Mouse (Mus musculus): ENCODE data around the gene Shf. TPM values are rescaled to one million over a fixed set of nuclear protein-coding genes. Genes with fewer than 3 reads are reported as not detected.
A peak's percentile ranks its signal among the peaks of the same experiment; 100 is the strongest.
"Not testable (repeated sequence)": the region's sequence is repeated elsewhere in the genome, so short reads cannot be mapped to it uniquely, and the experiment has no call there.

The Shf gene
- polyA plus RNA-seq, 1 experiment from 2014 or later = 17.9 TPM

GRCm38 (mm10) chr2:122346164-122346563 lies 22.8 kb downstream of the Shf start:
- H3K36me3 ChIP-seq (replicated peaks; ENCODE audit: control insufficient read depth, insufficient read depth); H3K27ac ChIP-seq; H3K4me3 ChIP-seq (replicated peaks; ENCODE audit: low read length); ATAC-seq (ENCODE audit: low FRiP score); H3K9ac ChIP-seq; H3K27me3 ChIP-seq (ENCODE audit: control insufficient read depth, insufficient read depth, low read length); DNase-seq (ENCODE audit: low spot score); H3K9me3 ChIP-seq (ENCODE audit: control insufficient read depth, low read length); H3K4me2 ChIP-seq (replicated peaks): not testable (repeated sequence)
- H3K4me1 ChIP-seq (replicated peaks; ENCODE audit: control insufficient read depth, insufficient read depth, low read length) = peaks cover 25% of the 10 kb centered on the region
- WGBS = 87% methylated on average over 6 of the region's 6 CpGs

- ATAC-seq (ENCODE audit: low FRiP score) (no peak), DNase-seq (ENCODE audit: low spot score) (no peak)
- Histone ChIP-seq H3K36me3 (replicated peaks; ENCODE audit: control insufficient read depth, insufficient read depth) (no peaks in the 10 kb centered on the region), H3K4me3 (replicated peaks; ENCODE audit: low read length) (no peak overlapping the region), H3K4me2 (replicated peaks) (no peak overlapping the region), H3K9ac (no peak overlapping the region), H3K9me3 (ENCODE audit: control insufficient read depth, low read length) (no peaks in the 10 kb centered on the region), H3K27me3 (ENCODE audit: control insufficient read depth, insufficient read depth, low read length) (no peaks in the 10 kb centered on the region), H3K4me1 (replicated peaks; ENCODE audit: control insufficient read depth, insufficient read depth, low read length) (peaks cover 21% of the 10 kb centered on the region), H3K27ac (no peak overlapping the region)
- 81% methylated on average over 6 of the region's 6 CpGs for WGBS
Observed at GRCm38 (mm10) chr2:122345106-122345893, 23.7 kb downstream of the Shf start.

- 62% methylated on average over 21 of the region's 21 CpGs for WGBS
- H3K27ac ChIP-seq = no peak overlapping the region
- H3K4me2 ChIP-seq (replicated peaks) = peak overlapping the region; percentile 27
- ATAC-seq (ENCODE audit: low FRiP score) (no peak; the same call in 1 of the 2 replicates), DNase-seq (ENCODE audit: low spot score) (no peak)
- no peak overlapping the region for H3K9ac ChIP-seq
- H3K4me1 ChIP-seq (replicated peaks; ENCODE audit: control insufficient read depth, insufficient read depth, low read length) = no peaks in the 10 kb centered on the region
- no peaks in the 10 kb centered on the region for H3K27me3 ChIP-seq (ENCODE audit: control insufficient read depth, insufficient read depth, low read length)
- H3K9me3 ChIP-seq (ENCODE audit: control insufficient read depth, low read length) = no peaks in the 10 kb centered on the region
- no peak overlapping the region for H3K4me3 ChIP-seq (replicated peaks; ENCODE audit: low read length)
- no peaks in the 10 kb centered on the region for H3K36me3 ChIP-seq (replicated peaks; ENCODE audit: control insufficient read depth, insufficient read depth)
Observed at GRCm38 (mm10) chr2:122337291-122337690, 31.7 kb downstream of the Shf start.

DNA sequence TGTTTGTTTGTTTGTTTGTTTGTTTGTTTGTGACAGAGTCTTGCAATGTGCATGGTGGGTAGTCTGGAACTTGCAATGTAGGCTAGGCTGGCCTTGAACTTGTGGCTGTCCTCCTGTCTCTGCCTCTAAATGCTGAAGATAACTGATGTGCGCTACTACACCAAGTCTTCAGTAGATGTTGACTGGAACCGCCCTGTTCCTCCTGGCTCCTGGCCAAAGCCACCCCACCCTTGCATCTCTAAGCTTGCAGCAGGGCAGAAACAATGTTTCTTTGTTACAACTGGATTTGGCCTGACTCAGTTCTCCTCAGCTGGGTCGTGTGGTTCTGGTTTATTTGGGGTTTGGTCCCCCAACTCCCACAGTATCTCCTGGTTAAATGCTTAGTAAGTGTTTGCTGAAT lies 34.8 kb downstream of the Shf start:
- Histone ChIP-seq H3K4me1 (replicated peaks; ENCODE audit: control insufficient read depth, insufficient read depth, low read length) (no peaks in the 10 kb centered on the region), H3K9me3 (ENCODE audit: control insufficient read depth, low read length) (no peaks in the 10 kb centered on the region), H3K4me3 (replicated peaks; ENCODE audit: low read length) (no peak overlapping the region), H3K36me3 (replicated peaks; ENCODE audit: control insufficient read depth, insufficient read depth) (no peaks in the 10 kb centered on the region), H3K4me2 (replicated peaks) (no peak overlapping the region), H3K27me3 (ENCODE audit: control insufficient read depth, insufficient read depth, low read length) (no peaks in the 10 kb centered on the region), H3K27ac (no peak overlapping the region), H3K9ac (no peak overlapping the region)
- DNase-seq (ENCODE audit: low spot score) (no peak), ATAC-seq (ENCODE audit: low FRiP score) (no peak)
- WGBS = 53% methylated on average over 3 of the region's 3 CpGs

DNA sequence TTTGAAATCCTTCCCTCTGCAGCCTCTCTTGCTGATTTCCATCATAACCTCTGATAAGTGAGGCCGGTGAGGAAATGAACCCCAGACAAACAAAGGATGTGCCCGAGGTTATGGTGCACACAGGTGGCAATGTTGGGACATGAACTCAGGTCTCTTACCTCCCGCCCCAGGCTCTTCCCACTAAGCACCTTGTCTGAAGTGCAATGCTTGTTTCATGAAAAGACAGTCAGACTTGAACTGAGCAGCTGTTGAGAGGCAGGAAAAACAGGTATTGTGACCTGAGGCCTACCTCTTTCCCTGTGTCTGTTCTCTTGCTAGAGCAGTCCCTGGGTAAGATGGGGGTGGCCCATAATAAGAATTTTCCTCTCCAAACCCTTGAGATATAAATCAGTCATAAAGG lies 36.7 kb downstream of the Shf start:
- H3K27me3 ChIP-seq (ENCODE audit: control insufficient read depth, insufficient read depth, low read length) = no peaks in the 10 kb centered on the region
- DNase-seq (ENCODE audit: low spot score) (no peak), ATAC-seq (ENCODE audit: low FRiP score) (no peak)
- no peak overlapping the region for H3K9ac ChIP-seq
- H3K9me3 ChIP-seq (ENCODE audit: control insufficient read depth, low read length) = no peaks in the 10 kb centered on the region
- H3K4me3 ChIP-seq (replicated peaks; ENCODE audit: low read length) = no peak overlapping the region
- no peak overlapping the region for H3K27ac ChIP-seq
- 89% methylated on average over 3 of the region's 3 CpGs for WGBS
- no peak overlapping the region for H3K4me2 ChIP-seq (replicated peaks)
- no peaks in the 10 kb centered on the region for H3K4me1 ChIP-seq (replicated peaks; ENCODE audit: control insufficient read depth, insufficient read depth, low read length)
- H3K36me3 ChIP-seq (replicated peaks; ENCODE audit: control insufficient read depth, insufficient read depth) = no peaks in the 10 kb centered on the region

DNA sequence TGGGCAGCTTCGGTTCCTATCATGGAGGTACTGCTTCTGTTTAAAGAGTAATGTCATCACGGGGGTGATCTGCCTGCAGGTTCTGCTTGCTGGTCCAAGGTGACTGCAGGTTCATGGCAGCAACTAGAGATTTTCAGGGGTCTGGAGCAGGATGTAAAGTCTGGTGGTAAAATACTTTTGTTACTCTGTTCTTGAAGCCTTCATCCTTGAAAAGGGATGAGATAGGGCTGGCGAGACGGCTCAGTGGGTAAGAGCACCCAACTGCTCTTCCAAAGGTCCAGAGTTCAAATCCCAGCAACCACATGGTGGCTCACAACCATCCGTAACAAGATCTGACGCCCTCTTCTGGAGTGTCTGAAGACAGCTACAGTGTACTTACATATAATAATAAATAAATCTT lies 38.6 kb downstream of the Shf start:
- H3K27me3 ChIP-seq (ENCODE audit: control insufficient read depth, insufficient read depth, low read length); H3K36me3 ChIP-seq (replicated peaks; ENCODE audit: control insufficient read depth, insufficient read depth); H3K4me2 ChIP-seq (replicated peaks); DNase-seq (ENCODE audit: low spot score); H3K9me3 ChIP-seq (ENCODE audit: control insufficient read depth, low read length); H3K4me3 ChIP-seq (replicated peaks; ENCODE audit: low read length); ATAC-seq (ENCODE audit: low FRiP score); H3K9ac ChIP-seq; H3K27ac ChIP-seq; H3K4me1 ChIP-seq (replicated peaks; ENCODE audit: control insufficient read depth, insufficient read depth, low read length): not testable (repeated sequence)
- WGBS = 88% methylated on average over 4 of the region's 6 CpGs

GRCm38 (mm10) chr2:122327986-122328385 lies 41.0 kb downstream of the Shf start:
- H3K4me3 ChIP-seq (replicated peaks; ENCODE audit: low read length) = no peak overlapping the region
- DNase-seq (ENCODE audit: low spot score) = no peak
- H3K9me3 ChIP-seq (ENCODE audit: control insufficient read depth, low read length) = no peaks in the 10 kb centered on the region
- 86% methylated on average over 3 of the region's 3 CpGs for WGBS
- ATAC-seq (ENCODE audit: low FRiP score) = no peak
- H3K9ac ChIP-seq = no peak overlapping the region
- H3K4me2 ChIP-seq (replicated peaks) = no peak overlapping the region
- no peak overlapping the region for H3K27ac ChIP-seq
- no peaks in the 10 kb centered on the region for H3K36me3 ChIP-seq (replicated peaks; ENCODE audit: control insufficient read depth, insufficient read depth)
- H3K4me1 ChIP-seq (replicated peaks; ENCODE audit: control insufficient read depth, insufficient read depth, low read length) = no peaks in the 10 kb centered on the region
- H3K27me3 ChIP-seq (ENCODE audit: control insufficient read depth, insufficient read depth, low read length) = no peaks in the 10 kb centered on the region

DNA sequence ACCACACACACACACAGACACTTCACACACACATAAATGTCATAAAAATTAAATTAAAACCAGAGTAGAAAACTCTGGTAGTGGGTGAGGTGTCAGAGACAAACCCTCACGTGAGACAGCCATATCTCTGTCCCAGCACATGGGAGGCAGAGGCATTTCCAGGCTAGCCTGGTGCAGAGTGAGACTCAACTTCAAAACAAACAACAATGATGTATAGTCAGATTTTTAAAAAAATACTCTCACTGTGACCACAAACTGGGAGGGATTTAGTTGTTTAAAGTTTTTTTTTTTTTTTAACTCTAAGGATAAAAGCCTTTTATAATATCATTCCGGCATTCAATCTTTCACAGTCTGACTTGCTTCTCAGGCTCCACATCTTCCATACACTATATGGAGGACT lies 43.6 kb downstream of the Shf start:
- no peak overlapping the region for H3K4me2 ChIP-seq (replicated peaks)
- 79% methylated on average over 2 of the region's 2 CpGs for WGBS
- no peak overlapping the region for H3K9ac ChIP-seq
- ATAC-seq (ENCODE audit: low FRiP score) (no peak), DNase-seq (ENCODE audit: low spot score) (no peak)
- H3K4me3 ChIP-seq (replicated peaks; ENCODE audit: low read length) = no peak overlapping the region
- H3K36me3 ChIP-seq (replicated peaks; ENCODE audit: control insufficient read depth, insufficient read depth) = no peaks in the 10 kb centered on the region
- H3K27me3 ChIP-seq (ENCODE audit: control insufficient read depth, insufficient read depth, low read length) = no peaks in the 10 kb centered on the region
- no peak overlapping the region for H3K27ac ChIP-seq
- no peaks in the 10 kb centered on the region for H3K4me1 ChIP-seq (replicated peaks; ENCODE audit: control insufficient read depth, insufficient read depth, low read length)
- H3K9me3 ChIP-seq (ENCODE audit: control insufficient read depth, low read length) = no peaks in the 10 kb centered on the region

DNA sequence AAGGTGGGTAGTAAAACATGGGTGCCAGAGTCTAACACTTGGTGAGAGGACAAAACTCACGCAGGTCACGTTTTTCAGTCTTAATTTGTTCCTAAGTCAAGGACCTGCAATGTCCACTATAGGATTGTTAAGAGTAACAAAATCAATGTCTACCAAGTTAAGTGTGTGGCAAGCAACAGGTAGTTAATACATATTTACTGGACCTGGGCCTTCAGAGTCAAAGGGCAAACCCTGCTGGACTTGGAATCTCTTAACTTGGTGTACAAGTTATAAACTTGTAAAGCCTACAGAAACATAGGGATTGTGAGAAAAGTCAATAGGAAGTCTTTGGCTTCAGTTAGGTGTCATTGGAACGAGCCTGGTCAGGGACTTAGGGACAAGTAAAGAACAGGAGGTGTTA lies 44.4 kb downstream of the Shf start:
- Histone ChIP-seq H3K36me3 (replicated peaks; ENCODE audit: control insufficient read depth, insufficient read depth) (no peaks in the 10 kb centered on the region), H3K27me3 (ENCODE audit: control insufficient read depth, insufficient read depth, low read length) (no peaks in the 10 kb centered on the region), H3K4me3 (replicated peaks; ENCODE audit: low read length) (no peak overlapping the region), H3K9ac (no peak overlapping the region), H3K9me3 (ENCODE audit: control insufficient read depth, low read length) (no peaks in the 10 kb centered on the region), H3K27ac (no peak overlapping the region), H3K4me2 (replicated peaks) (no peak overlapping the region), H3K4me1 (replicated peaks; ENCODE audit: control insufficient read depth, insufficient read depth, low read length) (no peaks in the 10 kb centered on the region)
- 90% methylated on average over 3 of the region's 3 CpGs for WGBS
- DNase-seq (ENCODE audit: low spot score) (no peak), ATAC-seq (ENCODE audit: low FRiP score) (no peak)

DNA sequence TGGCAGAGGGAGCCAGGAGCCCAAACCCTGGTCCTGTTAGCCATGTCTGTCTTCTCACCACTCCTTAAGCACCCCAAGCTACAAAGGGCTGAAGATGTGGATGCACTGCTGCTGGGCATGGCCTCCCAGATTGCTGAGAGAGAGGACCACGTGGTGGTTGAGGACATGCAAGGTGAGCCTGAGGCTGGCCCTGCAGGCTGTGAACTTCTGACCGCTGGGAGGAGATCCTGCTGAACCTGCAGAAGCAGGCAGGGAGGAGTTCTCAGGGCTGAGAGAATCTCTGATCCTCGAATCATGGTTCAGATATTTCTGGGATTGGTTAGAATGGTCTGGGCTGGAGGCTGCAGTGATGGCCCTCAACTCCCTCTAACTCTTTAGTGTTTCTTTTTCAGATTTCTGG lies 45.0 kb downstream of the Shf start:
- H3K36me3 ChIP-seq (replicated peaks; ENCODE audit: control insufficient read depth, insufficient read depth) = no peaks in the 10 kb centered on the region
- ATAC-seq (ENCODE audit: low FRiP score) = no peak
- H3K4me3 ChIP-seq (replicated peaks; ENCODE audit: low read length) = no peak overlapping the region
- no peak overlapping the region for H3K9ac ChIP-seq
- no peaks in the 10 kb centered on the region for H3K27me3 ChIP-seq (ENCODE audit: control insufficient read depth, insufficient read depth, low read length)
- no peak overlapping the region for H3K4me2 ChIP-seq (replicated peaks)
- DNase-seq (ENCODE audit: low spot score) = no peak
- 52% methylated on average over 3 of the region's 3 CpGs for WGBS
- no peak overlapping the region for H3K27ac ChIP-seq
- H3K4me1 ChIP-seq (replicated peaks; ENCODE audit: control insufficient read depth, insufficient read depth, low read length) = no peaks in the 10 kb centered on the region
- no peaks in the 10 kb centered on the region for H3K9me3 ChIP-seq (ENCODE audit: control insufficient read depth, low read length)
